Comparison of ENCODE assay signal across 20 mouse cellular contexts in the genomic region with DNA sequence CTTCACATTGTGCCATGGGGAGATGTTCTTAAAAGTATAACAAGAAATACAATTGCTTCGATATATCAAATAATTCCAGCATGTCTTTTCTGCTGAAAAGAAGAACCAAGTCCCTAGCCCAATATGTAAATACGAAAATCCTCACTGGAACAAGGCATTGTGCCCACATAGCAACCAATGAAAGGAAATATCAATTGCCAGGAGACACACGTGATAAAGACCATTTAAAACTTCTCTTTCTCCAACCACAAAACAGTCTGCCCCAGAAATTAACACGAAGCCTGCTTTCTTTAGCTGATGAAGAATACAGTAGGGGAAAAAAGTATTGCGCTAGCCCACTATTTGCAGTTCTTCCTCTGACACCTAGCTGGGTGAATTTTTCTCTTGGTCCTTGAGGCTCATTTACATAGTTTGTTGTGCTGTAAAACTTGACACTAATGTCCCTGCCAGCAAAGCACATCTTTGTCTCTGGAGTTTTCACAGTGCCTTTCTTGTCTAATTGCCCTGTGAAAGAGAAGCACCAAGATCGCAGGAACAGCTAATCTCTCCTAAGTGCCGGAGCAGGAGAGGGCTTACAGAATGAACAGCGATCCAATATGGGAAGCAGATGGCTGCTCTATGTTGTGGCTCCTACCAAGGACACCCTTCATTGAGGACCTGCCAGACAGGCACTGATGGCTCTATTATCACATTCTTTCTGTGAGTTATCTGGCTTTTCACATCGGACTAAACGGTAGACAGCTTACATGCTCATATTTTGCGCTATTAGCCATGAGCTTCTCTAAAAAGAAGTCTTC.
DNase-seq lines count a peak whose midpoint lies in the region; ATAC-seq and TF ChIP-seq lines count a peak whose summit lies in the region.
"Had no signal": no experiment of that assay in that cellular context is flagged by ENCODE, and none has a peak within 500 bp of the region (broad histone marks: within the 10 kb centered on the region; RNA-seq: fewer than 3 reads in every experiment).

No protein-coding gene starts in this region.

- H3K9me3 ChIP-seq in forebrain, postnatal 0 days (ENCODE audit: low read length): no peaks in the 10 kb centered on the region
- H3K9me3 ChIP-seq in midbrain, embryonic 14.5 days (ENCODE audit: control insufficient read depth, low read length): no peaks in the 10 kb centered on the region
- H3K9me3 ChIP-seq: embryonic facial prominence, embryonic 12.5 days; kidney, embryonic 15.5 days had no signal

- ATAC-seq in forebrain, postnatal 0 days: peak; percentile 67
- ATAC-seq in midbrain, embryonic 14.5 days (ENCODE audit: low FRiP score, low TSS enrichment): peak; percentile 82; the same call in 1 of the 2 replicates

- TF ChIP-seq POLR2A in brain, embryonic 14.5 days (IDR thresholded peaks at IDR 0.05; ENCODE audit: borderline replicate concordance, extremely low read depth, insufficient read depth, insufficient read length, poor library complexity, severe bottlenecking): no peak

- 20% methylated on average over 11 of the region's 11 CpGs for WGBS in forebrain, postnatal 0 days
- WGBS in midbrain, embryonic 14.5 days: 26% methylated on average over 11 of the region's 11 CpGs

- no peak overlapping the region for H3K4me2 ChIP-seq in forebrain, postnatal 0 days (ENCODE audit: low read depth)
- H3K4me2 ChIP-seq in midbrain, embryonic 14.5 days (ENCODE audit: low read length): no peak overlapping the region
- H3K4me2 ChIP-seq: embryonic facial prominence, embryonic 12.5 days; kidney, embryonic 15.5 days; lung, embryonic 14.5 days had no signal

- DNase-seq in embryo, embryonic 11 days: peak; percentile 5
- no peak for DNase-seq in embryo, embryonic 10 days (ENCODE audit: low spot score)
- peak; percentile 95 for DNase-seq in brain, embryonic 14.5 days (ENCODE audit: low read depth)
- peak; percentile 43 for DNase-seq in forebrain, postnatal 0 days
- DNase-seq in midbrain, embryonic 14.5 days: peak; percentile 43
- DNase-seq in urinary bladder, postnatal 4 days (ENCODE audit: low spot score in 2 of 2): no peak
- no peak for DNase-seq in ovary, adult 18-20 months (ENCODE audit: low spot score)
- no peak for DNase-seq in adrenal gland, postnatal 14 days
- DNase-seq: B cell, adult 2 months; cerebellum, adult 8-10 months; gastrocnemius, postnatal 10 days; heart, postnatal 10 days; liver; lung, embryonic 14.5 days; right cerebral cortex, postnatal 4 days; thymus, adult 2 months had no signal

- TF ChIP-seq CTCF in brain, embryonic 14.5 days (IDR thresholded peaks at IDR 0.05; ENCODE audit: borderline replicate concordance, extremely low read depth, insufficient read depth, insufficient read length): no peak
- no peak for TF ChIP-seq CTCF in forebrain, postnatal 0 days (IDR thresholded peaks at IDR 0.05; ENCODE audit: low read depth)

- 0 out of 2 replicates have a peak, but pooled peaks cover 5% of the 10 kb centered on the region for H3K4me1 ChIP-seq in forebrain, postnatal 0 days (ENCODE audit: insufficient read depth)
- H3K4me1 ChIP-seq in midbrain, embryonic 14.5 days (ENCODE audit: control insufficient read depth, insufficient read depth, low read length): no peaks in the 10 kb centered on the region; the same call in 1 of the 2 replicates
- H3K4me1 ChIP-seq: embryonic facial prominence, embryonic 12.5 days; kidney, embryonic 15.5 days had no signal

- no peaks in the 10 kb centered on the region for H3K36me3 ChIP-seq in forebrain, postnatal 0 days (ENCODE audit: insufficient read depth)
- H3K36me3 ChIP-seq in midbrain, embryonic 14.5 days (ENCODE audit: control insufficient read depth, insufficient read depth, low read length): no peaks in the 10 kb centered on the region
- H3K36me3 ChIP-seq: embryonic facial prominence, embryonic 12.5 days; kidney, embryonic 15.5 days had no signal

- no peak overlapping the region for H3K4me3 ChIP-seq in forebrain, postnatal 0 days (ENCODE audit: low read depth, low read length)
- no peak overlapping the region for H3K4me3 ChIP-seq in midbrain, embryonic 14.5 days (replicated peaks; ENCODE audit: low read depth, low read length)
- H3K4me3 ChIP-seq: embryonic facial prominence, embryonic 12.5 days; kidney, embryonic 15.5 days; layer of hippocampus, adult 2 months had no signal

- H3K9ac ChIP-seq in forebrain, postnatal 0 days: no peak overlapping the region
- H3K9ac ChIP-seq in midbrain, embryonic 14.5 days (replicated peaks; ENCODE audit: low read length): no peak overlapping the region
- H3K9ac ChIP-seq: embryonic facial prominence, embryonic 12.5 days; kidney, embryonic 15.5 days; lung, embryonic 14.5 days had no signal

- H3K27ac ChIP-seq in forebrain, postnatal 0 days (ENCODE audit: low read depth, low read length): peak overlapping the region; percentile 15; the same call in 1 of the 2 replicates
- no peak overlapping the region for H3K27ac ChIP-seq in midbrain, embryonic 14.5 days (replicated peaks; ENCODE audit: low read depth, low read length)
- H3K27ac ChIP-seq: embryonic facial prominence, embryonic 12.5 days; kidney, embryonic 15.5 days; layer of hippocampus, adult 2 months; macrophage had no signal

- no peaks in the 10 kb centered on the region for H3K27me3 ChIP-seq in forebrain, postnatal 0 days (ENCODE audit: insufficient read depth, low read length)
- no peaks in the 10 kb centered on the region for H3K27me3 ChIP-seq in midbrain, embryonic 14.5 days (ENCODE audit: control insufficient read depth, insufficient read depth, low read length)
- H3K27me3 ChIP-seq: embryonic facial prominence, embryonic 12.5 days; kidney, embryonic 15.5 days had no signal

Comparison
In these comparisons a context has a peak if more than half of its experiments do, and no peak if none do; other contexts are left out.
1. DNase-seq: peak in embryo, embryonic 11 days (single experiment), brain, embryonic 14.5 days (single experiment), forebrain, postnatal 0 days (single experiment) and midbrain, embryonic 14.5 days (single experiment); none in embryo, embryonic 10 days (single experiment), urinary bladder, postnatal 4 days (0 of 2), ovary, adult 18-20 months (single experiment) and adrenal gland, postnatal 14 days (single experiment).